Mouse (Mus musculus): Measurements from ENCODE around the gene Mindy3. TPM values are rescaled to one million over a fixed set of nuclear protein-coding genes. Genes with fewer than 3 reads are reported as not detected.
A peak's percentile ranks its signal among the peaks of the same experiment; 100 is the strongest.

Mindy3 gene
- polyA plus RNA-seq, 1 experiment from 2014 or later = 52.4 TPM

GRCm38 (mm10) chr2:12406737-12407136, 12.5 kb downstream of the Mindy3 start:
- no peak for ATAC-seq (ENCODE audit: low FRiP score)
- Histone ChIP-seq H3K36me3 (no peaks in the 10 kb centered on the region), H3K4me1 (replicated peaks) (no peaks in the 10 kb centered on the region), H3K4me3 (no peak overlapping the region), H3K27ac (no peak overlapping the region), H3K9ac (no peak overlapping the region), H3K4me2 (no peak overlapping the region), H3K9me3 (no peaks in the 10 kb centered on the region), H3K27me3 (no peaks in the 10 kb centered on the region)
- WGBS = 93% methylated on average over 2 of the region's 2 CpGs

GRCm38 (mm10) chr2:12402469-12402868, 16.8 kb downstream of the Mindy3 start:
- Histone ChIP-seq H3K9me3 (no peaks in the 10 kb centered on the region), H3K27me3 (no peaks in the 10 kb centered on the region), H3K36me3 (no peaks in the 10 kb centered on the region), H3K4me1 (replicated peaks) (no peaks in the 10 kb centered on the region), H3K9ac (no peak overlapping the region), H3K4me3 (no peak overlapping the region), H3K27ac (no peak overlapping the region), H3K4me2 (no peak overlapping the region)
- 84% methylated on average over 3 of the region's 3 CpGs for WGBS
- no peak for ATAC-seq (ENCODE audit: low FRiP score)

- H3K27ac ChIP-seq = no peak overlapping the region
- H3K4me3 ChIP-seq = no peak overlapping the region
- 72% methylated on average over 1 of the region's 1 CpGs for WGBS
- H3K9me3 ChIP-seq = no peaks in the 10 kb centered on the region
- no peaks in the 10 kb centered on the region for H3K36me3 ChIP-seq
- no peak for ATAC-seq (ENCODE audit: low FRiP score)
- no peaks in the 10 kb centered on the region for H3K4me1 ChIP-seq (replicated peaks)
- H3K27me3 ChIP-seq = no peaks in the 10 kb centered on the region
- H3K4me2 ChIP-seq = no peak overlapping the region
- no peak overlapping the region for H3K9ac ChIP-seq
Observed at GRCm38 (mm10) chr2:12401137-12401536, 18.1 kb downstream of the Mindy3 start.

- Histone ChIP-seq H3K27ac (no peak overlapping the region), H3K9ac (no peak overlapping the region), H3K4me1 (replicated peaks) (no peaks in the 10 kb centered on the region), H3K4me3 (no peak overlapping the region), H3K4me2 (no peak overlapping the region), H3K36me3 (peaks cover 14% of the 10 kb centered on the region; the same call in 1 of the 2 replicates), H3K9me3 (no peaks in the 10 kb centered on the region), H3K27me3 (no peaks in the 10 kb centered on the region)
- WGBS = 58% methylated on average over 1 of the region's 1 CpGs
- ATAC-seq (ENCODE audit: low FRiP score) = peak; percentile 78
Observed at GRCm38 (mm10) chr2:12389028-12389427, 30.2 kb downstream of the Mindy3 start.

GRCm38 (mm10) chr2:12388569-12388968, 30.7 kb downstream of the Mindy3 start:
- Histone ChIP-seq H3K4me2 (no peak overlapping the region), H3K9me3 (no peaks in the 10 kb centered on the region), H3K27ac (no peak overlapping the region), H3K27me3 (no peaks in the 10 kb centered on the region), H3K4me1 (replicated peaks) (no peaks in the 10 kb centered on the region), H3K36me3 (peaks cover 14% of the 10 kb centered on the region; the same call in 1 of the 2 replicates), H3K4me3 (no peak overlapping the region), H3K9ac (no peak overlapping the region)
- WGBS = 92% methylated on average over 4 of the region's 4 CpGs
- ATAC-seq (ENCODE audit: low FRiP score) = no peak

- Histone ChIP-seq H3K4me1 (replicated peaks) (peaks cover 5% of the 10 kb centered on the region; the same call in 1 of the 2 replicates), H3K36me3 (peaks cover 14% of the 10 kb centered on the region; the same call in 1 of the 2 replicates), H3K27ac (no peak overlapping the region), H3K27me3 (no peaks in the 10 kb centered on the region), H3K9ac (no peak overlapping the region), H3K9me3 (no peaks in the 10 kb centered on the region), H3K4me3 (no peak overlapping the region), H3K4me2 (no peak overlapping the region)
- ATAC-seq (ENCODE audit: low FRiP score) = no peak
- 94% methylated on average over 1 of the region's 1 CpGs for WGBS
Observed at GRCm38 (mm10) chr2:12384389-12384788, 34.9 kb downstream of the Mindy3 start.

GRCm38 (mm10) chr2:12382650-12383049, 36.6 kb downstream of the Mindy3 start:
- WGBS = 81% methylated on average over 4 of the region's 4 CpGs

GRCm38 (mm10) chr2:12380233-12380632, 39.0 kb downstream of the Mindy3 start:
- Histone ChIP-seq H3K4me2 (no peak overlapping the region), H3K36me3 (0 out of 2 replicates have a peak, but pooled peaks cover 4% of the 10 kb centered on the region), H3K9ac (no peak overlapping the region), H3K9me3 (no peaks in the 10 kb centered on the region), H3K4me3 (no peak overlapping the region), H3K27me3 (no peaks in the 10 kb centered on the region), H3K4me1 (replicated peaks) (peaks cover 5% of the 10 kb centered on the region; the same call in 1 of the 2 replicates), H3K27ac (no peak overlapping the region)
- ATAC-seq (ENCODE audit: low FRiP score) = no peak
- WGBS = 60% methylated on average over 2 of the region's 2 CpGs

More at GRCm38 (mm10) chr2:12382650-12383049, 36.6 kb downstream of the Mindy3 start:
- peaks cover 14% of the 10 kb centered on the region; the same call in 1 of the 2 replicates for H3K36me3 ChIP-seq
- H3K4me1 ChIP-seq (replicated peaks) = peaks cover 5% of the 10 kb centered on the region; the same call in 1 of the 2 replicates
- H3K27me3 ChIP-seq = no peaks in the 10 kb centered on the region
- ATAC-seq (ENCODE audit: low FRiP score) = no peak
- H3K4me3 ChIP-seq = no peak overlapping the region
- no peak overlapping the region for H3K4me2 ChIP-seq
- no peak overlapping the region for H3K27ac ChIP-seq
- H3K9me3 ChIP-seq = no peaks in the 10 kb centered on the region
- no peak overlapping the region for H3K9ac ChIP-seq

- Histone ChIP-seq H3K27ac (no peak overlapping the region), H3K27me3 (no peaks in the 10 kb centered on the region), H3K9me3 (no peaks in the 10 kb centered on the region), H3K9ac (no peak overlapping the region), H3K36me3 (no peaks in the 10 kb centered on the region), H3K4me3 (no peak overlapping the region), H3K4me1 (replicated peaks) (peaks cover 5% of the 10 kb centered on the region; the same call in 1 of the 2 replicates), H3K4me2 (no peak overlapping the region)
- WGBS = 98% methylated on average over 5 of the region's 5 CpGs
- no peak for ATAC-seq (ENCODE audit: low FRiP score)
Observed at GRCm38 (mm10) chr2:12378591-12378990, 40.7 kb downstream of the Mindy3 start.

GRCm38 (mm10) chr2:12377024-12377423, 42.2 kb downstream of the Mindy3 start:
- Histone ChIP-seq H3K9ac (no peak overlapping the region), H3K36me3 (no peaks in the 10 kb centered on the region), H3K4me2 (no peak overlapping the region), H3K27ac (no peak overlapping the region), H3K27me3 (no peaks in the 10 kb centered on the region), H3K4me3 (no peak overlapping the region), H3K4me1 (replicated peaks) (peaks cover 5% of the 10 kb centered on the region; the same call in 1 of the 2 replicates), H3K9me3 (no peaks in the 10 kb centered on the region)
- 54% methylated on average over 1 of the region's 1 CpGs for WGBS
- ATAC-seq (ENCODE audit: low FRiP score) = no peak

- Histone ChIP-seq H3K9ac (no peak overlapping the region), H3K9me3 (no peaks in the 10 kb centered on the region), H3K4me3 (no peak overlapping the region), H3K27ac (no peak overlapping the region), H3K27me3 (no peaks in the 10 kb centered on the region), H3K36me3 (no peaks in the 10 kb centered on the region), H3K4me2 (no peak overlapping the region), H3K4me1 (replicated peaks) (no peaks in the 10 kb centered on the region)
- no peak for ATAC-seq (ENCODE audit: low FRiP score)
- 98% methylated on average over 2 of the region's 2 CpGs for WGBS
Observed at GRCm38 (mm10) chr2:12372883-12373282, 46.4 kb downstream of the Mindy3 start.

- ATAC-seq (ENCODE audit: low FRiP score) = no peak
- Histone ChIP-seq H3K9me3 (no peaks in the 10 kb centered on the region), H3K4me2 (no peak overlapping the region), H3K27ac (no peak overlapping the region), H3K36me3 (peaks cover 3% of the 10 kb centered on the region; the same call in 1 of the 2 replicates), H3K9ac (no peak overlapping the region), H3K4me1 (replicated peaks) (no peaks in the 10 kb centered on the region), H3K27me3 (no peaks in the 10 kb centered on the region), H3K4me3 (no peak overlapping the region)
- WGBS = 95% methylated on average over 4 of the region's 4 CpGs
Observed at GRCm38 (mm10) chr2:12371401-12371800, 47.9 kb downstream of the Mindy3 start.

- H3K27ac ChIP-seq = no peak overlapping the region
- H3K9ac ChIP-seq = no peak overlapping the region
- ATAC-seq (ENCODE audit: low FRiP score) = no peak
- 77% methylated on average over 2 of the region's 2 CpGs for WGBS
- no peak overlapping the region for H3K4me3 ChIP-seq
- no peak overlapping the region for H3K4me2 ChIP-seq
- no peaks in the 10 kb centered on the region for H3K9me3 ChIP-seq
- H3K4me1 ChIP-seq (replicated peaks) = no peaks in the 10 kb centered on the region
- peaks cover 9% of the 10 kb centered on the region for H3K36me3 ChIP-seq
- H3K27me3 ChIP-seq = no peaks in the 10 kb centered on the region
Observed at GRCm38 (mm10) chr2:12368451-12368850, 50.8 kb downstream of the Mindy3 start.

Measured in hindbrain, embryonic 13.5 days (tissue).